Mouse (Mus musculus): ENCODE measurements at regions not wholly inside any gene's neighbourhood (a gene's known extent, or its start where the extent isn't known, plus 50 kb on each side); places are given as distances from the start of the nearest gene placed in this dataset.

- TF ChIP-seq POLR2A (IDR thresholded peaks at IDR 0.05; ENCODE audit: control insufficient read depth, low read depth, low read length) = no peak
- no peak for TF ChIP-seq CTCF (IDR thresholded peaks at IDR 0.05; ENCODE audit: control insufficient read depth, insufficient read depth, insufficient replicate concordance, low read depth, low read length)
Observed at GRCm38 (mm10) chr15:92973651-92974229, 301.2 kb downstream of the Gxylt1 start.
